Mouse (Mus musculus) liver, embryonic 14.5 days (tissue): ENCODE data around the gene Cryaa. TPM values are rescaled to one million over a fixed set of nuclear protein-coding genes. Genes with fewer than 3 reads are reported as not detected.
A peak's percentile ranks its signal among the peaks of the same experiment; 100 is the strongest.

ENCODE experiments used
- ATAC-seq: fragments of 200-750 bp; cut with Nextera tagmentation; 2 replicates; pipeline ENCODE4 v1.8.0; 2017; ENCODE audit warnings: moderate number of reproducible peaks, mild to moderate bottlenecking, moderate library complexity; ENCODE audit not compliant: insufficient read depth
- DNase-seq, 3 experiments: peaks; one replicate each; pipeline ENCODE4 v3.0.0-alpha.2; 2012 to 2013; ENCODE audit warnings: low read depth in 3 of 3, low spot score in 3 of 3
- H3K27ac ChIP-seq: fragments of 300-500 bp; sonication (generic); 2 replicates; pipeline ENCODE4 v1.5.1; 2014; ENCODE audit warnings: moderate library complexity, mild to moderate bottlenecking, control low read depth, inconsistent platforms
- H3K27me3 ChIP-seq: fragments of 300-500 bp; sonication (generic); 2 replicates; pipeline ENCODE4 v1.6.1; 2014; ENCODE audit warnings: mild to moderate bottlenecking, low read length, moderate library complexity; ENCODE audit not compliant: control insufficient read depth, insufficient read depth
- H3K36me3 ChIP-seq: fragments of 300-500 bp; sonication (generic); replicated peaks from 2 replicates; pipeline ENCODE4 v1.6.1; 2014; ENCODE audit warnings: low read depth; ENCODE audit not compliant: control insufficient read depth, insufficient read depth
- H3K4me1 ChIP-seq, 2 experiments: fragments of 200-500 bp in 1 of 2; fragments of 300-500 bp in 1 of 2; sonication (generic) in 1 of 2; replicated peaks; 2 replicates each; pipeline ENCODE4 v1.6.1; 2012 to 2014; ENCODE audit warnings: antibody characterized with exemption in 1 of 2, inconsistent platforms in 1 of 2, low read length in 1 of 2; ENCODE audit not compliant: control insufficient read depth in 2 of 2, insufficient read depth in 2 of 2
- H3K4me2 ChIP-seq: fragments of 300-500 bp; sonication (generic); 2 replicates; pipeline ENCODE4 v1.6.1; 2014; ENCODE audit warnings: low read depth, mild to moderate bottlenecking, control low read depth, moderate library complexity
- H3K4me3 ChIP-seq, 2 experiments: fragments of 200-500 bp in 1 of 2; fragments of 300-500 bp in 1 of 2; sonication (generic) in 1 of 2; 2 replicates each; pipeline ENCODE4 v1.5.1; 2012 to 2014; ENCODE audit warnings: low read depth in 2 of 2, low read length in 2 of 2, mild to moderate bottlenecking in 2 of 2, control low read depth in 1 of 2, inconsistent platforms in 1 of 2, moderate library complexity in 1 of 2; ENCODE audit not compliant: insufficient read depth in 1 of 2
- H3K9ac ChIP-seq: fragments of 300-500 bp; sonication (generic); replicated peaks from 2 replicates; pipeline ENCODE4 v1.6.1; 2014; ENCODE audit warnings: mild to moderate bottlenecking, control low read depth, moderate library complexity
- H3K9me3 ChIP-seq: fragments of 300-500 bp; sonication (generic); 2 replicates; pipeline ENCODE4 v1.6.1; 2016; ENCODE audit warnings: low read length, mixed read lengths; ENCODE audit not compliant: control insufficient read depth
- CTCF ChIP-seq: IDR thresholded peaks from 2 replicates; pipeline ENCODE4 v1.5.1; 2016; ENCODE audit warnings: antibody characterized with exemption, low read depth, control low read depth
- EP300 ChIP-seq: IDR thresholded peaks from 2 replicates; pipeline ENCODE4 v1.6.1; 2016; ENCODE audit warnings: antibody characterized with exemption, low read depth
- WGBS: fragments of 180-500 bp; shearing (Covaris S2); extraction: QIAGEN DNeasy Blood & Tissue Kit; methylation state at CpG from one replicate; pipeline ENCODE4 v1.1.7; 2014; ENCODE audit not compliant: insufficient replicate concordance; 5-methylcytosine and 5-hydroxymethylcytosine counted together
- polyA plus RNA-seq, 2 experiments: library from polyadenylated mRNA; depleted of rRNA in 1 of 2; stranded (reverse) in 1 of 2; unstranded in 1 of 2; fragments of >200 nt; fragmentation: Nextera tagmentation in 1 of 2; extraction: Ambion mirVana in 1 of 2; gene quantifications; 2 replicates each; pipeline versions ENCODE4 v1.2.1 to v1.2.3; 2012 to 2014

The Cryaa gene
- polyA plus RNA-seq, 2 experiments, result not detected

- no peaks in the 10 kb centered on the region for H3K27me3 ChIP-seq
- TF ChIP-seq EP300 (no peak), CTCF (no peak)
- H3K4me2 ChIP-seq, result peak within 1 kb of the TSS; percentile 96
- H3K9ac ChIP-seq, result peak within 1 kb of the TSS; percentile 87
- H3K4me3 ChIP-seq, result peak within 1 kb of the TSS; percentile 78 to 87
- peaks cover 28% of the 10 kb centered on the region for H3K36me3 ChIP-seq
- peak; percentile 98 for ATAC-seq
- H3K27ac ChIP-seq, result peak within 1 kb of the TSS; percentile 69
- DNase-seq, result peak; percentile 94 to 95 (median 95)
- under 1% methylated on average over 71 of the region's 77 CpGs for WGBS
- H3K4me1 ChIP-seq, result peaks cover 12 to 17% of the 10 kb centered on the region in 2 experiments
- no peaks in the 10 kb centered on the region for H3K9me3 ChIP-seq
Measured at GRCm38 (mm10) chr17:31658468-31659185, 19.0 kb upstream of the Cryaa start, which contains the start of gene U2af1. Gene U2af1, minus strand, starts transcription at chr17:31658892.

DNA sequence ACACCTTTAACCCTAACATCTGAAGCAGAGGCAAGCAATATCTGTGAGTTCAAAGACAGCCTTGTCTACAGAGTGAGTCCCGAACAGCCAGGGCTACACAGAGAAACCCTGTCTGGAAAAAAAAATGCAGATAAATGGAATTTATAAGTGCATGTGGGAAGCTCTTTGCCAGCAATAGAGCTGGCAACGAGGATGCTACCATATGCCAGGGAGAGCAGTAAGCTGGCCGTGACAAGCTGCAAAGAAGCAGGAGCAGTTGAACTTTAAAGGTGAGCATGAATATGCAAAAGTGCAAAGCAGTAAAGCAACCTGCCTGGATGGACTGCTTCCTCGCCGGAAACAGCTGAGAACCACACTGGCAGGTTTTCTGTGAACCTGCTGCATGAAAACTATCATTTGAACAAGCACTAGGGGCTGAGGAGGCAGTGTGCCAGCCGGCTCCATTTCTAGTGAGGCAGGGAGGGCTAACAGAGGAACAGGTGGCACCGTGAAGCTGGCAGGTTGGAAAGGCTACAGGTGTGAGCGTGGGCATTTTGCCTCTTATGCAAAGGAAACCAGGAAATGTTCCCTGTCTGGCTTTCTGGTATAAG is 16.9 kb upstream of the Cryaa start:
- no peak for ATAC-seq
- 66% methylated on average over 8 of the region's 8 CpGs for WGBS
- TF ChIP-seq EP300, result no peak
- TF ChIP-seq CTCF, result no peak
- Histone ChIP-seq H3K27me3 (no peaks in the 10 kb centered on the region), H3K9me3 (no peaks in the 10 kb centered on the region), H3K4me1 (peaks cover 12 to 17% of the 10 kb centered on the region in 2 experiments), H3K27ac (no peak overlapping the region), H3K4me2 (no peak overlapping the region), H3K9ac (no peak overlapping the region), H3K36me3 (peaks cover 8% of the 10 kb centered on the region), H3K4me3 (no peak overlapping the region)
- DNase-seq, result no peak

GRCm38 (mm10) chr17:31662855-31663254 is 14.8 kb upstream of the Cryaa start:
- Histone ChIP-seq H3K9ac (no peak overlapping the region), H3K36me3 (no peaks in the 10 kb centered on the region), H3K27me3 (no peaks in the 10 kb centered on the region), H3K27ac (no peak overlapping the region), H3K4me2 (no peak overlapping the region), H3K9me3 (no peaks in the 10 kb centered on the region), H3K4me1 (peaks cover 5 to 9% of the 10 kb centered on the region in 2 experiments), H3K4me3 (no peak overlapping the region)
- no peak for TF ChIP-seq EP300
- peak; percentile 35; the same call in 1 of the 2 replicates for TF ChIP-seq CTCF
- ATAC-seq (no peak), DNase-seq (no peak)

DNA sequence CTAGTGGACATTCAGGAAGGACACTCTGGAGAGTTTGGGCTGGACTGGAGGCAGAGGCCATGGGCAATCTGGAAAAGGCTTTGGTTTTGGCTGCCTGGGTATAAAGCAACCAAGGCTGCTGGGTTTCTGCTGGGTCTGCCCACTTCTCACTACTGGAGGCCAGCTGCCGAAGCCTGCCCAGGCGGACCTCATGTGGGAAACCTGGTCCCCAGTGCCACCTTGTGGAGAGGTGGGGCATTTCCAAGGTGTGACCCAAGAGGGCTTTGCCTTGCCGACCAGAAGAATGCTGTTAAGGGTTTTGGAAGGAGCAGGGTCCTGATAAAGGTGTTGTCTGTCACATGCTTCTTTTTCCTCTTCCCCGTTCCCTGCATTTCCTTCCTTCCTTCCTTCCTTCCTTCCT is 12.8 kb upstream of the Cryaa start:
- H3K36me3 ChIP-seq, result no peaks in the 10 kb centered on the region
- TF ChIP-seq EP300 (no peak), CTCF (peak; percentile 94)
- no peaks in the 10 kb centered on the region; a peak in 1 of 4 replicates for H3K4me1 ChIP-seq
- no peaks in the 10 kb centered on the region for H3K27me3 ChIP-seq
- no peak overlapping the region for H3K4me3 ChIP-seq
- no peaks in the 10 kb centered on the region for H3K9me3 ChIP-seq
- ATAC-seq, result peak; percentile 57; the same call in 1 of the 2 replicates
- 8% methylated on average over 4 of the region's 4 CpGs for WGBS
- no peak overlapping the region for H3K9ac ChIP-seq
- no peak overlapping the region for H3K27ac ChIP-seq
- H3K4me2 ChIP-seq, result no peak overlapping the region
- peak; percentile 44 to 59 (median 45) for DNase-seq

GRCm38 (mm10) chr17:31668306-31668705 is 9.3 kb upstream of the Cryaa start:
- ATAC-seq, result no peak
- 63% methylated on average over 7 of the region's 9 CpGs for WGBS

More at GRCm38 (mm10) chr17:31668306-31668705, 9.3 kb upstream of the Cryaa start:
- Histone ChIP-seq H3K4me1 (peaks cover 0 to 4% of the 10 kb centered on the region in 2 experiments; a peak in 1 of 4 replicates), H3K27ac (no peak overlapping the region), H3K9ac (no peak overlapping the region), H3K4me3 (no peak overlapping the region), H3K9me3 (no peaks in the 10 kb centered on the region), H3K36me3 (no peaks in the 10 kb centered on the region), H3K27me3 (no peaks in the 10 kb centered on the region), H3K4me2 (no peak overlapping the region)
- DNase-seq, result no peak
- TF ChIP-seq EP300, result no peak
- TF ChIP-seq CTCF, result no peak
